Mouse (Mus musculus) MEL (cell line): ENCODE data around the gene Degs2.

Experiments used
- BHLHE40 ChIP-seq: IDR thresholded peaks from 2 replicates; pipeline ENCODE4 v1.6.1; 2012; ENCODE audit warnings: low read depth, mild to moderate bottlenecking, inconsistent platforms, low read length, improper control_type of control experiment, borderline replicate concordance
- CTCF ChIP-seq, 3 experiments: IDR thresholded peaks in 2 of 3; conservative IDR thresholded peaks in 1 of 3; 2 replicates each; pipeline ENCODE4 v1.5.1; 2011 to 2012; ENCODE audit warnings: low read length in 3 of 3, low read depth in 2 of 3, mild to moderate bottlenecking in 2 of 3, improper control_type of control experiment in 1 of 3, inconsistent platforms in 1 of 3, mixed read lengths in 1 of 3, moderate library complexity in 1 of 3; ENCODE audit not compliant: control insufficient read depth in 1 of 3, insufficient read depth in 1 of 3, poor library complexity in 1 of 3, severe bottlenecking in 1 of 3
- POLR2A ChIP-seq, 2 experiments: IDR thresholded peaks; 2 replicates each; pipeline ENCODE4 v1.6.1; 2011 to 2012; ENCODE audit warnings: low read length in 2 of 2, mild to moderate bottlenecking in 2 of 2, control low read depth in 1 of 2, improper control_type of control experiment in 1 of 2, low read depth in 1 of 2, moderate library complexity in 1 of 2; ENCODE audit not compliant: control insufficient read depth in 1 of 2, insufficient read depth in 1 of 2, poor library complexity in 1 of 2
- USF1 ChIP-seq: IDR thresholded peaks from 2 replicates; pipeline ENCODE4 v1.6.1; 2014; ENCODE audit warnings: low read depth, mild to moderate bottlenecking, inconsistent platforms, low read length, improper control_type of control experiment, moderate library complexity

GRCm38 (mm10) chr12:108686463-108686862 is 15.7 kb downstream of the Degs2 start:
- TF ChIP-seq USF1 (no peak), POLR2A (IDR thresholded peaks at IDR 0.05; ENCODE audit: control insufficient read depth in 1 of 2, insufficient read depth in 1 of 2, low read depth in 1 of 2, low read length in 2 of 2, poor library complexity in 1 of 2) (no peak), BHLHE40 (no peak), CTCF (IDR thresholded peaks at IDR 0.05 in 2 of 3, conservative IDR thresholded peaks at IDR 0.05 in 1 of 3; ENCODE audit: control insufficient read depth in 1 of 3, insufficient read depth in 1 of 3, low read depth in 2 of 3, low read length in 3 of 3, poor library complexity in 1 of 3, severe bottlenecking in 1 of 3) (no peak)
